Mouse (Mus musculus) heart, embryonic 15.5 days (tissue): Measurements from ENCODE around the gene Stard13. TPM values are rescaled to one million over a fixed set of nuclear protein-coding genes. Genes with fewer than 3 reads are reported as not detected.

Experiments used
- ATAC-seq: fragments of 200-750 bp; cut with Nextera tagmentation; replicated peaks from 2 replicates; pipeline ENCODE4 v1.8.0; 2017; ENCODE audit warnings: low read depth, moderate TSS enrichment; ENCODE audit not compliant: insufficient number of reproducible peaks, insufficient read depth, low FRiP score
- H3K27ac ChIP-seq: fragments of 300-500 bp; sonication (generic); 2 replicates; pipeline ENCODE4 v1.5.1; 2015; ENCODE audit warnings: mild to moderate bottlenecking, inconsistent platforms
- H3K27me3 ChIP-seq: fragments of 300-500 bp; sonication (generic); 2 replicates; pipeline ENCODE4 v1.6.1; 2015; ENCODE audit warnings: inconsistent platforms
- H3K36me3 ChIP-seq: fragments of 300-500 bp; sonication (generic); 2 replicates; pipeline ENCODE4 v1.6.1; 2015; ENCODE audit warnings: mild to moderate bottlenecking, inconsistent platforms
- H3K4me1 ChIP-seq: fragments of 300-500 bp; sonication (generic); replicated peaks from 2 replicates; pipeline ENCODE4 v1.6.1; 2015; ENCODE audit warnings: inconsistent platforms
- H3K4me2 ChIP-seq: fragments of 300-500 bp; sonication (generic); 2 replicates; pipeline ENCODE4 v1.6.1; 2015; ENCODE audit warnings: inconsistent platforms, mild to moderate bottlenecking, moderate library complexity
- H3K4me3 ChIP-seq: fragments of 300-500 bp; sonication (generic); 2 replicates; pipeline ENCODE4 v1.5.1; 2015; ENCODE audit warnings: mild to moderate bottlenecking, inconsistent platforms
- H3K9ac ChIP-seq: fragments of 300-500 bp; sonication (generic); 2 replicates; pipeline ENCODE4 v1.6.1; 2015; ENCODE audit warnings: mild to moderate bottlenecking, inconsistent platforms
- H3K9me3 ChIP-seq: fragments of 300-500 bp; sonication (generic); replicated peaks from 2 replicates; pipeline ENCODE4 v1.6.1; 2016; ENCODE audit warnings: inconsistent platforms
- WGBS: fragments of 180-500 bp; shearing (Covaris S2); methylation state at CpG from one replicate; pipeline ENCODE4 v1.1.7; 2015; ENCODE audit warnings: mixed read lengths; 5-methylcytosine and 5-hydroxymethylcytosine counted together
- polyA plus RNA-seq: library from polyadenylated mRNA; unstranded; fragments of >200 nt; fragmentation: Nextera tagmentation; extraction: Ambion mirVana; gene quantifications from 2 replicates; pipeline ENCODE4 v1.2.1, GENCODE M21; 2015

Gene Stard13
- polyA plus RNA-seq, 1 experiment from 2014 or later: 3.9 TPM

GRCm38 (mm10) chr5:151111080-151111871 lies 122.4 kb downstream of the Stard13 start:
- no peak overlapping the region for H3K9ac ChIP-seq

GRCm38 (mm10) chr5:151110461-151110908 lies 123.2 kb downstream of the Stard13 start:
- no peak overlapping the region for H3K4me2 ChIP-seq
- no peak overlapping the region for H3K9ac ChIP-seq
- no peak overlapping the region for H3K27ac ChIP-seq
- no peaks in the 10 kb centered on the region for H3K36me3 ChIP-seq
- no peaks in the 10 kb centered on the region for H3K27me3 ChIP-seq
- H3K4me3 ChIP-seq: no peak overlapping the region
- peaks cover 7% of the 10 kb centered on the region for H3K4me1 ChIP-seq
- no peak for ATAC-seq
- WGBS: 56% methylated on average over 6 of the region's 6 CpGs
- no peaks in the 10 kb centered on the region for H3K9me3 ChIP-seq

More at GRCm38 (mm10) chr5:151111080-151111871, 122.4 kb downstream of the Stard13 start:
- Histone ChIP-seq H3K27ac (no peak overlapping the region), H3K4me1 (peaks cover 7% of the 10 kb centered on the region), H3K27me3 (no peaks in the 10 kb centered on the region), H3K4me2 (no peak overlapping the region), H3K36me3 (no peaks in the 10 kb centered on the region), H3K9me3 (no peaks in the 10 kb centered on the region), H3K4me3 (no peak overlapping the region)
- 83% methylated on average over 7 of the region's 7 CpGs for WGBS
- ATAC-seq: no peak

DNA sequence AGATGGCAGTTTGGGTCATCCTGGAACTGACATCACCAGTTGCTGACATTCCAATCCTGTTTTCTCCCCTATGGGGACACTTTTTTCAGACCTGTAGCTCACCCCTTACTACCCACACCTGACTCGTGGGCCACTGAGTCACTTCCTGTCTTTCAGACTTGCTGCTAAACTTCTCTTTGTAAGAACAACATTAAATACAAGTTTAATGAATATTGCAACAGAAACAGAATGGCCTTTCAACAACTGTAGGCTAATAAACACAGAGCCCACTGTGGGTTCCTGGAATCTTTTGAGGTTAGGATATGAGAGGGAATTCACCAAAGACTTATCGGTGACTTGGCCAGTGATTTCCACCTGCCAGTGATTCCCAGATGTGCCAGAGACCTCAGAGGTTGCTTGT lies 123.8 kb downstream of the Stard13 start:
- Histone ChIP-seq H3K36me3 (no peaks in the 10 kb centered on the region), H3K27me3 (no peaks in the 10 kb centered on the region), H3K9ac (no peak overlapping the region), H3K27ac (no peak overlapping the region), H3K4me1 (peaks cover 9% of the 10 kb centered on the region), H3K4me3 (no peak overlapping the region), H3K9me3 (no peaks in the 10 kb centered on the region), H3K4me2 (no peak overlapping the region)
- WGBS: 66% methylated on average over 2 of the region's 2 CpGs
- ATAC-seq: no peak

DNA sequence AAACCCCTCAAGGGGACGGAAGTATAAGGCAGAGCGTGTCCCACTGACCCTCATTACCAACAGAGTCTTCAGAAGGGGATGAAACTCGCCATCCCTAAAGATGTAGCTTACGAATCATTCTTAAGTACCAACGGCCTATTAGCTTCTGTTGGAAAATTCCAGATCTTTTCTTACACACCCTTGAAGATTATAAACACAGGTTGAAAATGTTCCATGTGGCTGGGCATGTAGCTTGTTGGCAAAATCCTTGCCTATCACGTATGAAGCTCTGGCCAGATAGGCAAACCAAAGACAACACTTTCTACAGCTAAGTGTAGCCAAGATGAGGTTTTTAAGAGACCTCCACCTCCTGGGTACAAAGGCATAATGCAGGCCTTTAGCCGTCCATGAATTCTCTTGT lies 124.7 kb downstream of the Stard13 start:
- Histone ChIP-seq H3K9me3 (no peaks in the 10 kb centered on the region), H3K36me3 (no peaks in the 10 kb centered on the region), H3K27ac (peak overlapping the region; percentile 24; the same call in 1 of the 2 replicates), H3K4me1 (peaks cover 18% of the 10 kb centered on the region), H3K9ac (no peak overlapping the region), H3K4me3 (no peak overlapping the region), H3K4me2 (peak overlapping the region; percentile 44; the same call in 1 of the 2 replicates), H3K27me3 (no peaks in the 10 kb centered on the region)
- ATAC-seq: no peak
- WGBS: 77% methylated on average over 7 of the region's 7 CpGs

DNA sequence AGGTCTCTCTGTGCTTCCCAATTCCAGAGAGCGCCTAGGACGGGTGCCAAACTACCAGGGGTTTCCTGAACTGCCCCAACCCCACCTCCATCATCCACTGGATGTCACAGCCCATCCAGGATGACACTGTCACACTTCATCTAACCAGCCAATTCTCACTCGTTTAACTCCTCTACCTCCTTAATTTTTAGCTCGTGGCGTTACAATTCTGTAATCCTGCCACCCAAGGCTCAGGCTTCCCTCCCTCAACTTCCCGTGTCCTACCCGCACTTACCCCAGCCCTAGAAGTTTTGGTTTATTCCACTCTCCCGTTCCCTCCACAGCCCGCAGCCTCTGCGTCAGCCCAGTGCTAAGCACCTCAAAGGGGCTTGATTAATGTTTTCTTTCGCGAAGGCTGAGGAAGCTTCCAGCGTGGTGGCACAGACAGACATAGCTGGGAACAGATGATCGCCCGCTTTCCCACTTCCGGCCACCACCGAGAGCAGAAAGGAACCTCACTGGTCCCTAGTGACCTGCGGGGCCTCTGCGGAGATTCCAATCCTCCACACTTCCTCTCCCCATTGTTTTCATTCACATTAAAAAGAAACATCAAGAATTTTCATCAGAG lies 125.2 kb downstream of the Stard13 start:
- H3K9ac ChIP-seq: 0 out of 2 replicates have a peak overlapping the region, but pooled peaks have one; percentile 4
- no peaks in the 10 kb centered on the region for H3K9me3 ChIP-seq
- ATAC-seq: no peak
- H3K36me3 ChIP-seq: no peaks in the 10 kb centered on the region
- H3K27ac ChIP-seq: peak overlapping the region; percentile 64; the same call in 1 of the 2 replicates
- 52% methylated on average over 19 of the region's 19 CpGs for WGBS
- H3K4me1 ChIP-seq: peaks cover 18% of the 10 kb centered on the region
- H3K4me3 ChIP-seq: peak overlapping the region; percentile 7; the same call in 1 of the 2 replicates
- H3K4me2 ChIP-seq: peak overlapping the region; percentile 44
- H3K27me3 ChIP-seq: no peaks in the 10 kb centered on the region

- ATAC-seq: no peak
- Histone ChIP-seq H3K27ac (no peak overlapping the region), H3K27me3 (no peaks in the 10 kb centered on the region), H3K9ac (no peak overlapping the region), H3K4me3 (no peak overlapping the region), H3K4me2 (no peak overlapping the region), H3K36me3 (no peaks in the 10 kb centered on the region), H3K9me3 (no peaks in the 10 kb centered on the region), H3K4me1 (peaks cover 18% of the 10 kb centered on the region)
- 87% methylated on average over 3 of the region's 3 CpGs for WGBS
Measured at GRCm38 (mm10) chr5:151106841-151107240, 126.8 kb downstream of the Stard13 start.

- WGBS: 76% methylated on average over 10 of the region's 10 CpGs
- Histone ChIP-seq H3K4me2 (no peak overlapping the region), H3K9me3 (no peaks in the 10 kb centered on the region), H3K27ac (no peak overlapping the region), H3K9ac (no peak overlapping the region), H3K4me3 (no peak overlapping the region), H3K27me3 (no peaks in the 10 kb centered on the region), H3K36me3 (no peaks in the 10 kb centered on the region), H3K4me1 (peaks cover 18% of the 10 kb centered on the region)
- no peak for ATAC-seq
Measured at GRCm38 (mm10) chr5:151105054-151105971, 128.3 kb downstream of the Stard13 start.

GRCm38 (mm10) chr5:151104354-151105053 lies 129.1 kb downstream of the Stard13 start:
- H3K4me2 ChIP-seq: no peak overlapping the region
- H3K4me1 ChIP-seq: peaks cover 18% of the 10 kb centered on the region
- no peaks in the 10 kb centered on the region for H3K36me3 ChIP-seq
- no peaks in the 10 kb centered on the region for H3K27me3 ChIP-seq
- H3K4me3 ChIP-seq: no peak overlapping the region
- 48% methylated on average over 9 of the region's 9 CpGs for WGBS
- ATAC-seq: no peak; the same call in 1 of the 2 replicates
- H3K27ac ChIP-seq: no peak overlapping the region
- no peaks in the 10 kb centered on the region for H3K9me3 ChIP-seq
- no peak overlapping the region for H3K9ac ChIP-seq

DNA sequence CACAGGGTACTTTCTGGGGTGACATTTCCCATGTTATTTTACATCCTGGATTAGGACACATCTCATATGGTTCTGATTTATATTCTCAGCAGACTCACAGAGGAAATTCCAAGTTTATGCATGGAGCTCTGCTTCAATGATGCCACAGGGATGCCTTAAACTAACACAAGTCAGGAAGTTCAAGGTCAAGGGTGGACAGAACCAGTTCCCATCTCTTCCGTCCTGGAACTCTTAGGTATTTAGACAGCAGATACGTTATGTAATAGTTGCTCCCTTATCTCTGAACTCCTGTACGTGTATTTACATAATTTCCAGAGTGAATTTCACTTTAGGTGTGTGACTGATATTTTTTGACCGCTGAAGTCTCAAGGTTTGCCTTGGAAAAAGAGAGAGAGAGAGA lies 130.4 kb downstream of the Stard13 start:
- 52% methylated on average over 4 of the region's 4 CpGs for WGBS
- Histone ChIP-seq H3K27me3 (no peaks in the 10 kb centered on the region), H3K9me3 (no peaks in the 10 kb centered on the region), H3K4me1 (peaks cover 15% of the 10 kb centered on the region), H3K36me3 (no peaks in the 10 kb centered on the region), H3K4me3 (no peak overlapping the region), H3K4me2 (no peak overlapping the region), H3K27ac (no peak overlapping the region), H3K9ac (no peak overlapping the region)
- no peak for ATAC-seq

- no peak overlapping the region for H3K4me2 ChIP-seq
- no peaks in the 10 kb centered on the region for H3K9me3 ChIP-seq
- H3K27me3 ChIP-seq: no peaks in the 10 kb centered on the region
- no peak overlapping the region for H3K4me3 ChIP-seq
- peaks cover 11% of the 10 kb centered on the region for H3K4me1 ChIP-seq
- no peak overlapping the region for H3K9ac ChIP-seq
- H3K27ac ChIP-seq: no peak overlapping the region
- no peak for ATAC-seq
- 55% methylated on average over 2 of the region's 2 CpGs for WGBS
- no peaks in the 10 kb centered on the region for H3K36me3 ChIP-seq
Measured at GRCm38 (mm10) chr5:151102262-151102661, 131.4 kb downstream of the Stard13 start.
